Mouse (Mus musculus) NIH3T3 (cell line): Measurements from ENCODE around the gene Aspa.
"Not testable (repeated sequence)": the region's sequence is repeated elsewhere in the genome, so short reads cannot be mapped to it uniquely, and the experiment has no call there.

Source experiments
- DNase-seq: peaks from one replicate; pipeline ENCODE4 v3.0.0-alpha.2; 2012; ENCODE audit warnings: low read depth

Gene Aspa

GRCm38 (mm10) chr11:73329442-73329841, at the start of gene Aspa, which contains the start of the genes Gm49340 and Spata22:
Aspa (minus strand) TSS chr11:73329596.
Gm49340 (plus strand) TSS chr11:73329741.
Spata22 (plus strand) TSS chr11:73329741.
- DNase-seq, result no peak

- no peak for DNase-seq
Observed at GRCm38 (mm10) chr11:73370946-73371345, 41.5 kb upstream of the Aspa start, which contains the start of gene Olfr376. Olfr376 (plus strand) TSS chr11:73371246.

DNA sequence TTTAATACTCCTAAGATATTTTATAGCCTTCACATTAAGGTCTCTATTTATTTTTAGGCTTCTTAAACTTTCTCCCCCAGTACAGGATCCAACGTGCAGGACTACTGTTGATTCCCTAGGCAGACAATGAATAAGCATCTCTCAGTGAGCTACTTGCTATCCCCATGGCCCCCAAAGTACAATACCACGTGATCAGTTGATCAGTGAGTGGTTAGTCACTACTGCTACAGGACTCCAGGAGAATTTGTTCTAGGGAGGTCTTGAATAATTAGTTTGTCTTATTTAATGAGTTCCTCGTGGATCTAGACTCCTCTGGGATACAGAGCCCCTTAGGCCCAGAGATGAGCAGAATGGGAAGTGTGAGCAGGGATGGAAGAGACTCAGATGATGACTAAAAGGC, 21.1 kb upstream of the Aspa start, which contains the start of gene Olfr20:
Gene Olfr20, plus strand, starts transcription at position 301 of the 400 bp plus-strand sequence.
- no peak for DNase-seq

DNA sequence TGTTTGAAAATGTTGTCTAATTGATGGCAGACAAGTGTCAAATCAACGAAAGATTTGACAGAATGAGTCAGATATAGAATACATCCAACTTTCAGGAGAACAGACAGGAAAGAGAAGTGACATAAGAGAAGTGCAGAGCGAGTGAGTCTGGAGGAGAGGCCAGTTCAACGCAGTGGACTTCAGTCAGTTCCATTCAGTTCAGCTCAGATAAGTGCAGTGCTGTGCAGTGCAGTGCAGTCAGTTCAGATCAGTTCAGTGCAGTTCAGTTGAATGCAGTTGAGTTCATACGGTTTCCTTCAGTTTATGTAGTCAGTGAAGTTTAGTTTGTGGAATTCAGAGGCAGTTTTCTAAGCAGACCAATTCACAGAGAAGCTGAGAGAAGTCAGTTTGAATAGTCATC, 7.5 kb upstream of the Aspa start:
- no peak for DNase-seq

DNA sequence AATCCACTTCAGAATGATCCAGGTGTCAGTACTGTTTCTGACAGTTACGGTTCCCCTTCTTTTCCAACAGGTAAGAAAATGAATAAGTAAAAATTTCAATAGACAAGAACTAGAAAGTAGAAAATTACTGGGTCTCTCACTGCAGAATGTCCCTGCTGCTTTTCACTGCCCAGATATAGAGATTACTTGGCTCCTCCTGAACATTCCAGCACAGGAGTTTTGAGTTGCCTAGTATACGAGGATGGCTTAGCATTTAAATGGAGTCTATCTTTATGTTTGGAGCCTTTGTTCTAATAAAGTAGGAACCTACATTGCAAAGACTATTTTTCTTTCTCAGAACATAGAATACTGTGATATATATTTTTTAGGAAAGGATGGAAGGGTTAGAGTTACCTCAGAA, 4.0 kb upstream of the Aspa start:
- no peak for DNase-seq

DNA sequence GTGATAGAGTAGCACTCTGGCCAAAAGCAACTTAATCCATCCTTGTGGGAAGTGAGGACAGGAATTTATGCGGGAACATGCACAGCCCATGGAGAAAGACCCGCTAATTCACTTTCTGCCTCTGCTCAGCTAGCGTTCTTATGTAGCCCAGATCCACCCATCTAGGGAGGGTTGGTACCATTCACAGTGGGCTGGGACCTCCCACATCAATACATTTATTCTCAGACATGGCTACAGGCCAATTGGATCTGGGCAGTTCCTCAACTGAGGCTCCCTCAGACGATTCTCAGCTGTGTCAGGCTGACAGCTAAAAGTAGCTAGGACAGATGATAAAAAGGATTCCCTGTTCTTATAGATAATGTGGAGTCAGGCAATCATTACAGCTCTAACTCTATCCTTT, 2.0 kb downstream of the Aspa start:
- peak; percentile 11 for DNase-seq

- peak; percentile 57 for DNase-seq
Observed at GRCm38 (mm10) chr11:73326485-73326886, 2.9 kb downstream of the Aspa start.

- no peak for DNase-seq
Observed at GRCm38 (mm10) chr11:73323906-73324830, 5.2 kb downstream of the Aspa start.

DNA sequence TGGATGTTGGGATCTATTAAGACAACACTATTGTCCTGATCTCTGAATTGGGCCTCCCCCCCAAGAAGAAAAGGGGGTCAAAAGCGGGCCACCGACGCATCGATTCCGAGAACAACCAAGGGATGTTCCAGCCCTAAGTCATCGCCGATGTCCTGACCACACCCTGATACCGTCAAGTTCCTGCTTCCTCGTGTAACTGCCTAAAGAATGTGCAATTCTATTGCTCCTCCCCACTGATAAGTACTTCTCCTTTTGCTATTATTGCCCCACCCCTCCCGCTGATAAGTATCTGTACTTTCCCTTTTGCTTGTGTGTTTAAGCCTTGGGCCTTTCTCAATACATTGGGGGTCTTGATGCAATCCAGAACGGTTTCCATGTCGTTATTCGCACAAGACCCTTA, 8.3 kb downstream of the Aspa start:
- DNase-seq, result not testable (repeated sequence)

- DNase-seq, result not testable (repeated sequence)
Observed at GRCm38 (mm10) chr11:73318581-73318980, 10.8 kb downstream of the Aspa start.

DNA sequence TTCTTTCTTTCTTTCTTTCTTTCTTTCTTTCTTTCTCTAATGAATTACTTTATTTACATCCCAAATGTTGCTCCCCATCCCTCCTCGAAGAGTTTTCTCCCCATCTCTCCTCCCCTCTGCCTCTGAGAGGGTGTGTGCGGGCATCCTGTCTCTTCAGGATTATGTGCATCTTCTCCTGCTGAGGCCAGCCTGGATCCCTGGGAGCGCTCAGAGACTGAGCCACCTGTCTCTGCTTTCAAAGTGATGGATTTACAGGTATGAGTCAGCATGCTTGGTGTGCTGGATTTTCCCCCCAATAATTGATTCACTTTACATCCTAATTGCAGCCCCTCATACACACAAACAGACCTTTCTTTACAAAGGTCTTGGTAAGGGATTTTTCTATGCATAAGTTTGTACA, 13.4 kb downstream of the Aspa start:
- DNase-seq, result no peak

DNA sequence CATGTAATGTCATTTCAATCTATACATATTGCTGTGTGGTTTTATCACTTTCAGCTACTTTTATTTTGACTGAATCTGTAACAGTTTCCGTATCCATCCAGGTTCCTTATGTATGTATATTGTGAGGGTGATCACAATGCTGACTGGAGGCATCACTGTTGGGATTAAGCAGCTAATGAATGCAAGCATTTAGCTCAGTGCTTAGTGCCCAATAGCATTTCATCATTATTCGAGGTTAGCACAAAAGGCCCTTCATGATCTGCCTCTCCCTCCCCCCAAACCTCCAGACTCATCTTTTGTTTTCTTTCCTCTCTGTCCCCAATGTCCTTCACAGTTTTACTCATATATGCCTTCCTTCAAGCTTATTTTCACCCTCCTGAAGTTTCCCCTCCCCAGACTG, 26.3 kb downstream of the Aspa start:
- no peak for DNase-seq

GRCm38 (mm10) chr11:73289621-73290020, 39.8 kb downstream of the Aspa start:
- no peak for DNase-seq

GRCm38 (mm10) chr11:73284351-73284750, 45.0 kb downstream of the Aspa start:
- DNase-seq, result peak; percentile 56

DNA sequence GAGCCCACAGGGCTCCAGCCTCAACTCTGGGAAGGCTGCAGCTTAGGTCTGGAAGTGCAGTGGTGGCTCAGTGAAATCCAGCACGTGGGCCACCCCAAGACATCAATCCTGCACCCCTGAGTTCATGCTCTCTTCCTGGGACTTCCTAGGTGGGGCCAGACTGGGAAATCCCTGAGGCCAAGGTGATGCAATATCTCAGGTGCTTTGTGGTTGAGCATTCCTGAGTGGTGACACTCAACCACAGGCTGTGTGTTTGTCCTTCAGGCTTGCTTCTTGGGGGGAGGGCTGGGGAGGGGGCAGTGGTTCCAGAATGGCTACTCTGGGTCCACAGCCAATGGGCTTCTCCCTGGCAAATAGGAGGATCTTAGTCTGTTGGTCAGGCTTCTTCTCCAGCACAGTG, 45.5 kb downstream of the Aspa start:
- peak; percentile 54 for DNase-seq

GRCm38 (mm10) chr11:73283369-73283768, 46.0 kb downstream of the Aspa start:
- DNase-seq, result no peak

- DNase-seq, result peak; percentile 77
Observed at GRCm38 (mm10) chr11:73281528-73282027, 47.8 kb downstream of the Aspa start.

GRCm38 (mm10) chr11:73280710-73281109, 48.7 kb downstream of the Aspa start:
- DNase-seq, result no peak

DNA sequence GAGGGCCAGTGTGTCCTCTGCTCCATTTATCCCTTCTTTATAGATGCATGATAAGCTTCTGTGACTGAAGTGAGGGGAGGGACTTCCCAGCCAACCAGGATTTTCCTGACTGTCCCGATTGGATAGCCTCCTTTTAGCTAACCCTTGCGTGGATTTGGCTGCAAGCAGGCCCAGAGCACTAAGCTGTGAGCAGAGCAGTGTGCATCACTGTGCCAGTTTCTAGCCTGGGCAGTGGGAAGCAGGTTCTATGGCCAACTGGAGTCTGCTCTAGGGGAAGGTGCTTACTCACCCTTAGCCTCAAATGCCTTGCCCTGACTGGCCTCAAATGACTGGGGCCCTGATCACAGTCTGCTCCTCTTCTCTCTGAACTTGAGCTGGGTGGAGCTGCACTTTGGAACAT, 54.6 kb downstream of the Aspa start:
- DNase-seq, result no peak

DNA sequence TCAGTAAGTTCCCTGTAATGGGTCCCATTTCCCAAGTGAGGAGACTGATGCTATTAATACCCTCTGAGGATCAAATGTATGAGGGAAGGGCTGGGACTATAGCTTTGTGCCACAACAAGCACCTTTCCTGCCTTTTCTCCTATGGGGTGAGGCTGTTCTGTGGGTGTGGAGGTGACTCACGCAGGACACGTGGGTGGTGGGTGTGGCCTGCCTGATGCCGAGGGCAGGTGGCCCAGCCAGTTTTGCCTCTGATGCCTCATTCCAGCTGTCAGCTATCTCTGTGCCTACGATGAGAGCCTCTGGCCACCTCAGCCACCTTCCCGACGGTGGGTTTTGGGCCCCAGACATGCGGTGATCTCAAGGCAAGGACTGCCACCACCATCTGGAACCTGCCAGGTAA, 62.1 kb downstream of the Aspa start, which contains the start of gene Trpv3:
Gene Trpv3, plus strand, starts transcription at position 122 of the 400 bp plus-strand sequence.
- DNase-seq, result no peak

DNA sequence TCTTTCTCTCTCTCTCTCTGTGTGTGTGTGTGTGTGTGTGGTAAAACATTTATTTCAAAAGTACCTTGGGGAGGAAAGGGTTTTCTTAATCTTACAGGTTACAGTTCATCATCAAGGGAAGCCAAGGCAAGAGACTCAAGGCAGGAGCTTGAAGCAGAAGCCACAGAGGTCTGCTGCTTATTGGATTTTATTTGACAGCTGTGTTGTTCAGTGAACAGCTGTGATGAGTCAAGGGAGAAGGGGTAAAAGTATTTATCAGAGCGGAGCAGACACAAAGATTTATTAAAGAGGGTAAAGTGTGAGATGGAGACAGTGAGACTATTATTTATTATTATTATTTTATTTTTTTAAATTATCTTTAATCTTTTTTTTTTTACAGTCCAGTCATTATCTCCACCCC, 68.0 kb downstream of the Aspa start:
- no peak for DNase-seq

DNA sequence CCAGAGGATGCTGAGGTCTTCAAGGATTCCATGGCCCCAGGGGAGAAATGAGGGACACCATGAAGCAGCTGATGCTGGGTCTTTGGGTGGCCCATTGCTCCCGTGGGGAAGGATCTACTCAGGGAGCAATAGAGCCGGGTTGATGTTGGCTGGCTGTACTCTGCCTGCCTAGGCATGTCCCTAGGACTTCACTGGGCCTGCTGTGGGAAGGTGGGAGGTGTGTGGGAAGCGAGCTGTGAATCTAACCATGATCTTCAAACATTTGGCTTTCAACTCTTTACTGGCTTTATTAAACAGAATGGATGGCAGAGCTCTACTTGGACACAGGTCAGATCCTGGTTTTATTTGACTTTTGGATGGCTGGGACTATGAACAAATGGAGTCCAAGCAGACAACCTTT, 68.9 kb downstream of the Aspa start:
- no peak for DNase-seq

GRCm38 (mm10) chr11:73258664-73259063, 70.7 kb downstream of the Aspa start:
- DNase-seq, result no peak
